Mouse (Mus musculus): Measurements from ENCODE around the gene 1700061G19Rik.

DNA sequence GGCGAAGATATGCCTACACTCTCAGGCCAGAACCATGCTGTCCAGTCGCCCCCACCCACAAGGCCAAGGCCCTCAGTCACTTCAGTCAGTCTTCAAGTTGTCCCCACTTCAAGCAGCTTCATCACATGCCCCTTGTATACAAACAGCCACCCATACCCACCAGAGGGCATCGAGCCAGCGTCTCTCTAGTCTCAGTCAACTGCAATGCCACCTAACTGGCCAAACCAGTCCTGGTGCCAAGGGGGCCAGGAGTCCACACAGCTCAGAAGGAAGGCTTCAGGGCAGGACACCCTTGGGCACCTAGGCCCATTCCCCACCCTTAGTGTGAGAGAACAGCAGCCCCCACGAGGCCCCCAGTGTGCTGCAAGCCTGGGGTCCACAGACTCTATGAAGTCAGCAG is 31.8 kb downstream of the 1700061G19Rik start:
- TF ChIP-seq CTCF (conservative IDR thresholded peaks at IDR 0.05 in 1 of 2, IDR thresholded peaks at IDR 0.05 in 1 of 2; ENCODE audit: low read depth in 2 of 2, low read length in 2 of 2), result no peak
- no peak for TF ChIP-seq HCFC1 (IDR thresholded peaks at IDR 0.05; ENCODE audit: low read depth, low read length)
- no peak for TF ChIP-seq CHD1 (IDR thresholded peaks at IDR 0.05; ENCODE audit: low read depth, low read length)
- TF ChIP-seq ZMIZ1 (IDR thresholded peaks at IDR 0.05; ENCODE audit: low read depth, low read length), result no peak
- no peak for TF ChIP-seq MEF2A (IDR thresholded peaks at IDR 0.05; ENCODE audit: borderline replicate concordance, low read depth, low read length)
- TF ChIP-seq POLR2A (IDR thresholded peaks at IDR 0.05; ENCODE audit: low read depth, low read length), result no peak
- no peak for TF ChIP-seq IRF4 (IDR thresholded peaks at IDR 0.05; ENCODE audit: low read depth, low read length)
- TF ChIP-seq MAX (IDR thresholded peaks at IDR 0.05; ENCODE audit: low read length), result no peak

Data from CH12.LX (cell line).